Mouse (Mus musculus) bone marrow macrophage, adult 2 months (primary cell): ENCODE data around the gene Tuft1.
"Not testable (repeated sequence)": the region's sequence is repeated elsewhere in the genome, so short reads cannot be mapped to it uniquely, and the experiment has no call there.

Experiments used
- CTCF ChIP-seq: IDR thresholded peaks from 2 replicates; pipeline ENCODE4 v1.5.1; 2012; ENCODE audit warnings: low read depth, mild to moderate bottlenecking, low read length, moderate library complexity
- POLR2A ChIP-seq: IDR thresholded peaks from 2 replicates; pipeline ENCODE4 v1.6.1; 2012; ENCODE audit warnings: mild to moderate bottlenecking, low read depth, low read length, borderline replicate concordance

DNA sequence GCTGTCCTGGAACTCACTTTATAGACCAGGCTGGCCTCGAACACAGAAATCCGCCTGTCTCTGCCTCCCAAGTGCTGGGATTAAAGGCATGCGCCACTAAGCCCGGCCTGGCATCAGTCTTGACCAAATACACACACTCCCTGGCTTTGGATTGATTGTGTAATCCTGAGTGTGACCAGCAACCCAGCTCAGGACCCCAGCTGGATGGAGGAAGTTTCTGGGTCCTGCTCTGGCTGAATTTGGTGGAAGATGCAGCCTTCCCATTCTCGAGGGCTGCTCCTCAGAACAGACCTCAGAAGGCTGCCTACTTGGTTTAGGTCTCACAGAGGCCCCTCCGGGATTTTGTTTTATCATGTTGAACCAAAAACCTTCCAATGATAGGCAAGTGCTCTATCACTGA, 36.9 kb upstream of the Tuft1 start:
- not testable (repeated sequence) for TF ChIP-seq CTCF, POLR2A
